Mouse (Mus musculus) kidney, embryonic 14.5 days (tissue): ENCODE data around the gene Cdc40. TPM values are rescaled to one million over a fixed set of nuclear protein-coding genes. Genes with fewer than 3 reads are reported as not detected.

ENCODE experiments used
- ATAC-seq: fragments of 200-750 bp; cut with Nextera tagmentation; 2 replicates; pipeline ENCODE4 v1.8.0; 2017; ENCODE audit warnings: moderate number of reproducible peaks, mild to moderate bottlenecking, moderate TSS enrichment, moderate library complexity; ENCODE audit not compliant: low FRiP score, low TSS enrichment
- H3K27ac ChIP-seq: fragments of 300-500 bp; sonication (generic); 2 replicates; pipeline ENCODE4 v1.5.1; 2014; ENCODE audit warnings: low read depth, mild to moderate bottlenecking, low read length, moderate library complexity, mixed read lengths
- H3K27me3 ChIP-seq: fragments of 300-500 bp; sonication (generic); 2 replicates; pipeline ENCODE4 v1.6.1; 2014; ENCODE audit warnings: mild to moderate bottlenecking, low read length; ENCODE audit not compliant: control insufficient read depth, insufficient read depth
- H3K36me3 ChIP-seq: fragments of 300-500 bp; sonication (generic); 2 replicates; pipeline ENCODE4 v1.6.1; 2014; ENCODE audit warnings: low read length, mixed read lengths; ENCODE audit not compliant: control insufficient read depth, insufficient read depth
- H3K4me1 ChIP-seq: fragments of 300-500 bp; sonication (generic); 2 replicates; pipeline ENCODE4 v1.6.1; 2014; ENCODE audit warnings: low read length, mixed read lengths; ENCODE audit not compliant: control insufficient read depth, insufficient read depth
- H3K4me2 ChIP-seq: fragments of 300-500 bp; sonication (generic); replicated peaks from 2 replicates; pipeline ENCODE4 v1.6.1; 2014; ENCODE audit warnings: low read depth, mild to moderate bottlenecking, low read length
- H3K4me3 ChIP-seq: fragments of 300-500 bp; sonication (generic); 2 replicates; pipeline ENCODE4 v1.5.1; 2014; ENCODE audit warnings: mild to moderate bottlenecking, low read length
- H3K9ac ChIP-seq: fragments of 300-500 bp; sonication (generic); 2 replicates; pipeline ENCODE4 v1.6.1; 2014; ENCODE audit warnings: low read depth, mild to moderate bottlenecking, low read length, moderate library complexity
- H3K9me3 ChIP-seq: fragments of 300-500 bp; sonication (generic); 2 replicates; pipeline ENCODE4 v1.6.1; 2016; ENCODE audit warnings: low read length; ENCODE audit not compliant: control insufficient read depth
- WGBS: fragments of 180-500 bp; shearing (Covaris S2); extraction: QIAGEN DNeasy Blood & Tissue Kit; methylation state at CpG from one replicate; pipeline ENCODE4 v1.1.7; 2014; 5-methylcytosine and 5-hydroxymethylcytosine counted together
- polyA plus RNA-seq: library from polyadenylated mRNA; unstranded; fragments of >200 nt; fragmentation: Nextera tagmentation; extraction: Ambion mirVana; gene quantifications from 2 replicates; pipeline ENCODE4 v1.2.1, GENCODE M21; 2014

Gene Cdc40
- polyA plus RNA-seq, result 34.6 and 42.1 TPM in 2 replicates

DNA sequence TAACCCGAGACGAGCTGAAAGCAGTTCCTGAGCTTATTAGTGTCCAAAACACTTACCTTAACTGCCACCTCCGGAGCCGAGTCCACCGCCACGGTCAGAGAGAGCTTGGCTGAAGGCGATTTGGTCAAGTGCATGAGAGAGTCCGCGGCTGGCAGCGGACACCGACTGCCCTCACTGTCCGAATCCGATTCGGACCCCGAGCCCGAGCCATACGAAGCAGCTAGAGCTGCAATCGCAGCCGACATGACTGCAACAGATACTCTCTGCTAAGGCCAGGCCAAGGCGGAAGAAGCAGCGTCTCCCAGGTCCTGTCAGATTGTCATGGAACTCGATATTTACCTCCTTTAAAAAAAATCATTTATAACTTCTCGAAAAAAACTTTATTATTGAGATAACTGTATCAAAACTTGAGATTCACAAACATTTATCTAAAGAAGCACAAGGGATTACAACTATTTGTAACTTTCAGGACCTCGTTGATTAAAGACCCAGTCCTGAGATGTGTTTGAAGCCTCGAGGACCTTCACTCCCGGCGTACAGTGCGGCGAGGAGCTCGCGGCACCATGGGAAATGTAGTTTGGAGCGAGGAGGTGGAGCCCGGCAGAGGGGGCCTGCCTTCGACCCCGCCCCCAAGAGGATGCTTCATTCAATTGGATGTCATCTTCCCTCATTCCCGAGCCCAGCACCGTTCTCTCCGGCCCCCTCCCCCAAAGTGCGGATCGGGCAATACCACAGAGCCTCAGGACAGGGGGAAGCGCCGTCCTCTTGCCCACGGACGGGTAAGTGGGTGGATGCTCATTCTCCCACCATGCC lies at the start of gene Cdc40, which contains the start of gene Wasf1:
Cdc40 (minus strand) TSS at position 481 of the 813 bp plus-strand sequence.
Wasf1 (plus strand) TSS at position 645 of the 813 bp plus-strand sequence.
- Histone ChIP-seq H3K4me2 (peak within 1 kb of the TSS; percentile 71), H3K9ac (peak within 1 kb of the TSS; percentile 84), H3K27ac (peak within 1 kb of the TSS; percentile 85), H3K4me1 (peaks cover 9% of the 10 kb centered on the region; the same call in 1 of the 2 replicates), H3K27me3 (no peaks in the 10 kb centered on the region), H3K9me3 (no peaks in the 10 kb centered on the region), H3K36me3 (no peaks in the 10 kb centered on the region; the same call in 1 of the 2 replicates), H3K4me3 (peak within 1 kb of the TSS; percentile 88)
- under 1% methylated on average over 44 of the region's 44 CpGs for WGBS
- ATAC-seq, result peak; percentile 97

DNA sequence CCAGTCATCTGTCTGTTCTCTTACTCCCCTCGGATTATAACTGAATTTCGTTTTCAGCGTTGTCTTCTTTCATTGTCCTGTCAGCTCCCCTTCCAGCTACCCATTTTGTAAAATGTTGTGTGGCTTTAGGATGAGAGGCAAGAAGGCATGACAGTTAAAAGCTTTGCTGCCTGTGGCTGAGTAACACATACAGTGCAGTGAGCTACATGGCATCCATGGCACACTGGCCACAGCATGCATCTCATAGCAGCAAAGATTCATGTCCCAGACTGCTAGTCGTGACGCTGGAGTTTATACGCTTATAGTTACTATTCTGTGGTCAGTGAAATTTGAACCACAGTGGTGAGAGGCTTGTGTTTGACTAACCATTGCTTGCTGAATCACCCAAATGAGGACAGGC lies 36.4 kb upstream of the Cdc40 start:
- H3K9ac ChIP-seq, result no peak overlapping the region
- H3K27me3 ChIP-seq, result no peaks in the 10 kb centered on the region
- no peaks in the 10 kb centered on the region for H3K4me1 ChIP-seq
- no peak for ATAC-seq
- H3K36me3 ChIP-seq, result no peaks in the 10 kb centered on the region; the same call in 1 of the 2 replicates
- no peak overlapping the region for H3K4me3 ChIP-seq
- 70% methylated on average over 6 of the region's 6 CpGs for whole genome bisulfite sequencing
- H3K27ac ChIP-seq, result no peak overlapping the region
- no peaks in the 10 kb centered on the region for H3K9me3 ChIP-seq
- no peak overlapping the region for H3K4me2 ChIP-seq

DNA sequence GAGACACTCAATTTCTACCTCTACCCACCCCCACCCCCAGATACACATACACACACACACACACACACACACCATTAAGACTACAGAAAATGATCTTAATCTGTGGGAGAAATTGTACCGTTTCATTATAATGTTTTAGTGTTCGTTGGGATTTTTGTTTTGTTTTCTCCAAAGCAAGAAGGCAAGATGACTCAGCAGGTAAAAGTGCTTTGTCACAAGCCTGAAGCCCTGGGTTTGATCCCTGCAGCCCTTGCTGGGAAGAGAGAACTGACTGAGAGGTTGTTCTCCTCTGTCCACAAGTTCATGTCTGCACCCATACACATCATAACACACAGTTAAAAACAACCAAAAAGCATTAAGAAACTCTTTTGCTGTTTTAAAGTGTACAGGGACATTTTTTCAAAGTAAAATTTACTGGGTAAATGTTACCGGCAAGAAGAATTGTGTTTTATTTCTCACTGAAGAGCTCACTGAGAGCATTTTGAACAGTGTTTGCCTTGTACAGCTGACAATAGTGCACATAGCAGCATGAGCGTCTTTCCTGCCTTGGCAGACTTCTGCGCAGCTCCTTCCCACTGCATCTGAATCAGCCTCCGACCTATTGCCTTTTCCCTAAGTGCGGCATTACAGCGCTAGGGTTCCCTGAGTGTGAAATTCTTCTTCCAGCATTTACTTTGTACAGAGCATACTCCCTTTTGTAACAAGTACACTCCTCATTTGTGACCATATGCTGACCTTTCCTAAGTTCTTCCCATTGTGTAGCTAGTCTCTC lies 35.7 kb upstream of the Cdc40 start:
- Histone ChIP-seq H3K36me3 (no peaks in the 10 kb centered on the region; the same call in 1 of the 2 replicates), H3K9ac (no peak overlapping the region), H3K4me2 (no peak overlapping the region), H3K4me1 (no peaks in the 10 kb centered on the region), H3K27ac (no peak overlapping the region), H3K27me3 (no peaks in the 10 kb centered on the region), H3K4me3 (no peak overlapping the region), H3K9me3 (no peaks in the 10 kb centered on the region)
- WGBS, result 84% methylated on average over 8 of the region's 8 CpGs
- no peak for ATAC-seq

DNA sequence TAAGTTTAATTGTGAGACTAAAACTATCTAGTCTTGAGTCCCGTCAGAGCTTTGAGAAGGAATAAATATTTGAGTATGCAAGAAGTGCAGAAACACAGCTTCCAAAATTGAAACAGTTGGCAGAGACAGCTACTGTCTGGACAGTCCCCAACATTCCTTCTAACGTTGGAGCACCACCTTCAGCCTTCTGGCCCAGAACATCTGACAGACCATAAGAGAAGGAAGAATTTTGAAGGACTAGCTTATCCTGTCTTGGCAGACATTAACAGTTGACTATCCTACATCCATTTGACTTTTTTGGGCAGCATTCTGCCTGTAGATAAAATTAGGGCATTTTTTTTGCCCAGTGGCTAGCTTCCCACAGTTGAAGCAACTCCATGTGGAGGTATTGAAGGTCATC lies 32.1 kb upstream of the Cdc40 start:
- Histone ChIP-seq H3K4me2 (no peak overlapping the region), H3K27ac (no peak overlapping the region), H3K9ac (no peak overlapping the region), H3K4me1 (no peaks in the 10 kb centered on the region), H3K36me3 (no peaks in the 10 kb centered on the region), H3K9me3 (no peaks in the 10 kb centered on the region), H3K4me3 (no peak overlapping the region), H3K27me3 (no peaks in the 10 kb centered on the region)
- no peak for ATAC-seq
- 84% methylated on average over 2 of the region's 2 CpGs for WGBS

DNA sequence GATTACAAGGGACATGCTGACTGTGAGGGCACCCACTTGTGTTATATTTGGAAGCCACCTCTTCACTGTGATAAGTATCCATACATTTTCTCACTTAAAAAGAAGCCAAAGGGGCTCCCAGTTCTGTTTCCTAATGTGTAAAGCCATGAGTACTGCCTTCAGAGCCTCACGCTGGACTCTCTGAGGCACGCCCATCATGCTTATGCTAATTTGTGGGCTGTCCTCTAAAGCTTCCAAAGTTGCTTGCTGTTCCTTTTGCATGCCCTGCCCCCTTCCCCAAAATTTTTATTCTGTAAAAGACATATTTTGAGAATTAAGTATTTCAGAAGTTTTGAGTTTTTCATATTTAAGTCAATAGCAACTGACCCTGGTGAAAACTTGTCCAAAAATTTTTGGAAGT lies 27.7 kb upstream of the Cdc40 start:
- Histone ChIP-seq H3K9me3 (no peaks in the 10 kb centered on the region), H3K9ac (no peak overlapping the region), H3K27me3 (no peaks in the 10 kb centered on the region), H3K4me2 (no peak overlapping the region), H3K4me3 (no peak overlapping the region), H3K36me3 (no peaks in the 10 kb centered on the region), H3K27ac (no peak overlapping the region), H3K4me1 (no peaks in the 10 kb centered on the region)
- ATAC-seq, result no peak
- WGBS, result 64% methylated on average over 2 of the region's 2 CpGs

DNA sequence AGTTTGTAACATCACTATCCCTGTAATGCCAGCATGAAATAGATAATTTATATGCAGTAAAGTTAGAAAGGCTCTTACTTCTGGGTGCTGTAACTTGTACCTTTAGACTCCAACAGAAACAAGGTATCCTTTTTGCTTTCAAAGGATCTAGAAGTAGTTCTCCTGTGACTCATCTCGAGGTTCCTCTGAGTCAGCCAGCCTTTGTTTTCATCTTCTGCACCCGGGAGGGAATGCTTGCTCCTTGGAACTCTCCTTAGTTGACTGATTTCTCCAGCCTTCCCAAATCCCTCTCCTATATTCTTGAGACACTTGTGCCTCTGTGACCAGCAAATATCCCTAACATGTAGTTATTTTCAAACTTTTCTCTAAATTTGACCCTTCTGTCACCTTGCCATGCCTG lies 25.5 kb upstream of the Cdc40 start:
- no peaks in the 10 kb centered on the region for H3K27me3 ChIP-seq
- H3K4me1 ChIP-seq, result no peaks in the 10 kb centered on the region
- no peak for ATAC-seq
- no peak overlapping the region for H3K4me2 ChIP-seq
- no peak overlapping the region for H3K27ac ChIP-seq
- no peak overlapping the region for H3K9ac ChIP-seq
- 54% methylated on average over 2 of the region's 2 CpGs for WGBS
- H3K9me3 ChIP-seq, result no peaks in the 10 kb centered on the region
- H3K36me3 ChIP-seq, result no peaks in the 10 kb centered on the region
- H3K4me3 ChIP-seq, result no peak overlapping the region

DNA sequence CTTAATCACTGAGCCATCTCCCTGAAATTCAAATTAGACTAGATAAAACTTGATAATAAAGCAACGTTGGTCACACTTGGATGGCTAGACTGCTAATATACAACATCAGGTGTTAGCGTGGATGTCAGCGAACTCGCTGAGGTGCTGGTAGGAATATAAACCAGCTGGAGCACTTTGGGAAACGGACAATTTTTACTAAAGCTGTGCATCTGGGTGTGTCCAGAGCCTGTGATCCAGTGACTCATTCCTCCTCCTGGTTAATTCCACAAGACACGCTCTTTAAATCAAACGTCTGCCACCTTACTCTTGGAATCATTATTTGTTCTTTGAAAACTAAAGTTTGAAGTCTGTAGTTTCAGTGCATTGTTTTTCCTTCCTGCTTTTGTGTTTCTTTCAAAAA lies 23.7 kb upstream of the Cdc40 start:
- H3K4me3 ChIP-seq, result no peak overlapping the region
- no peaks in the 10 kb centered on the region for H3K27me3 ChIP-seq
- H3K36me3 ChIP-seq, result no peaks in the 10 kb centered on the region
- no peaks in the 10 kb centered on the region for H3K4me1 ChIP-seq
- H3K9ac ChIP-seq, result no peak overlapping the region
- no peaks in the 10 kb centered on the region for H3K9me3 ChIP-seq
- H3K27ac ChIP-seq, result no peak overlapping the region
- ATAC-seq, result no peak
- WGBS, result 59% methylated on average over 7 of the region's 7 CpGs
- no peak overlapping the region for H3K4me2 ChIP-seq

DNA sequence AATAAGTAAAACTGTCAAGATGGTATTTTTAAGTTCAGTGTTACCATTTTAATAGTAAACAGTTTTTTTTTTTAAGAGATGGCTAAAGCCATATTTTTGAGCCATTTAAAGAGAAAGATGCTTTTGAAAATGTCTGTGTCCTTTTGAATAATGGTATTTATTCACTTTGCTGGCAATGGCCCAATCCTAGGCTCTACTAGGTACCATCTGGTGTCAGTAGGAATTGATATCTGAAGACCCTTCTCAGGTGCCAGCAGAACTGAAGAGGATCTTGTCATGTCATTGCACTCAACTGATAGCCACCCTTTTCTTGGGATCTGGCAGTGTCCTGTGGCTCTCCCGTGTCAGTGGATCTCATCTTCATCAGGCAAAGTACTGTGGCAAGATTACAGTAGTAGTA lies 23.0 kb upstream of the Cdc40 start:
- no peak for ATAC-seq
- Histone ChIP-seq H3K27ac (no peak overlapping the region), H3K4me1 (no peaks in the 10 kb centered on the region), H3K4me2 (no peak overlapping the region), H3K9ac (no peak overlapping the region), H3K9me3 (no peaks in the 10 kb centered on the region), H3K36me3 (no peaks in the 10 kb centered on the region), H3K4me3 (no peak overlapping the region), H3K27me3 (no peaks in the 10 kb centered on the region)
- WGBS, result 88% methylated on average over 1 of the region's 1 CpGs

DNA sequence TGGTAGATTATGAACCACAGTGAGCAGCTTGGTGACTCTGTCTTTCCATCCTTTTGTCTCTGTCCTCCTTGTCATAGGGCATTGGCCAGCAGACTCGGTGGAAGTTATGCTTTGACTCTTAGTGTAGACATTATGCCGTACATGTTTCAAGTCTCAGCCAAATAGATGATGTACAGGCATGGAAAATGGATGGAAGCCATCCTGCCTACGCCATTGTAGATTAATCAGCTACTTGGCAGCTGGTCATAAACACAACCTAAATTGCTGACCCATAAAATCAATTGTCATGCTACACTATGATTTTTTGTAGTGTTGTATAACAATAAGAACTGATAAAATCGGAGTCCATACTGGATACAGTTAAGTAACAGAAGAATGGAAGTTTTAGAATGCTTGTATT lies 18.7 kb upstream of the Cdc40 start:
- no peak overlapping the region for H3K4me2 ChIP-seq
- H3K9me3 ChIP-seq, result no peaks in the 10 kb centered on the region
- 85% methylated on average over 4 of the region's 4 CpGs for WGBS
- no peak overlapping the region for H3K27ac ChIP-seq
- ATAC-seq, result no peak
- no peaks in the 10 kb centered on the region for H3K27me3 ChIP-seq
- no peak overlapping the region for H3K9ac ChIP-seq
- H3K36me3 ChIP-seq, result no peaks in the 10 kb centered on the region
- no peaks in the 10 kb centered on the region; the same call in 1 of the 2 replicates for H3K4me1 ChIP-seq
- no peak overlapping the region for H3K4me3 ChIP-seq
